Mouse (Mus musculus) gastrocnemius, postnatal 10 days (tissue): ENCODE data around the gene Ilkap. TPM values are rescaled to one million over a fixed set of nuclear protein-coding genes. Genes with fewer than 3 reads are reported as not detected.

Experiments used
- DNase-seq: peaks from one replicate; pipeline ENCODE4 v3.0.0; 2021; ENCODE audit warnings: mixed read lengths
- total RNA-seq, 2 experiments: library from RNA; stranded (reverse); gene quantifications; 2 replicates each; pipeline ENCODE4 v1.2.3; 2021

Ilkap gene
- total RNA-seq, 2 experiments from 2014 or later: 48.2 to 49.3 TPM

GRCm38 (mm10) chr1:91362113-91362512 lies 36.5 kb downstream of the Ilkap start:
- no peak for DNase-seq

DNA sequence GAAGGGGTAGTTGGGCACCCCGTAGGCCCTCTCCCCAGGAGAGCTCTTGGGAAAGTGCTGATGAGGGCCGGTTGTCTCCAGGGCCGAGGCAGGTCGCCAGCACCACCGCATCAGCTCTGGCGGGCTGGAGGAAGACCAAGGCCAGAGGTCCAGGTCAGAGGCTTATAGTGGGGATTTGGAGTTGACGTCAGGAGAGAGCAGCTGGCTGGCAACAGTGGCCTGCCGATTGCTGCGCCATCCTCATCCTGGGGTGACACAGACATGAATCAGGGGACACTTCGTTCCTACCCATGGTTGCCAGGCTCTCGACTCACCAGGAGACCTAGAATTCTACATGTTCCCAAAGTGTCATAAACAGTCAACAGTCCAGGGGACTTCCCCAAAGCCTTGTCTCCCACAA lies 42.5 kb downstream of the Ilkap start:
- no peak for DNase-seq

DNA sequence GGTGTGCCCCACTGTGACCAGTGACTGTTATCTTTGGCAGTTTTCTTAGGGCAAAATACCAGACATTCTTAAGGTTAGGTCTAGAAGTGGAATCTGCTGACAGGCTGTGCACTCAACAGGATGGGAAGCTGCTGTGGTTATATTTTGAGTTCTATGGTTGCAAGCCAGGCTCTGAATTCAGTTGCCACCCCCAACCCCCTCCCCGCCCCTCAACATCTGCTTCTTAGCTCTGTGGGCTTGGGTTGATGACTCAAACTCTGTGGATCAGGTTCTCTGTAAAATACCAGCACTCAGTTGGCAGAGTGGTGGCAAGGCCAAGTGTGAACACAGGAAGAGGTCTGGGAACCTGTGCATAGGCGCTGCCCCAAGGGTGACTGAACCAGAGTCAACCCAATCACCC lies 46.3 kb downstream of the Ilkap start:
- no peak for DNase-seq

- no peak for DNase-seq
These were observed 47.4 kb downstream of the Ilkap start for GRCm38 (mm10) chr1:91351249-91351648.

DNA sequence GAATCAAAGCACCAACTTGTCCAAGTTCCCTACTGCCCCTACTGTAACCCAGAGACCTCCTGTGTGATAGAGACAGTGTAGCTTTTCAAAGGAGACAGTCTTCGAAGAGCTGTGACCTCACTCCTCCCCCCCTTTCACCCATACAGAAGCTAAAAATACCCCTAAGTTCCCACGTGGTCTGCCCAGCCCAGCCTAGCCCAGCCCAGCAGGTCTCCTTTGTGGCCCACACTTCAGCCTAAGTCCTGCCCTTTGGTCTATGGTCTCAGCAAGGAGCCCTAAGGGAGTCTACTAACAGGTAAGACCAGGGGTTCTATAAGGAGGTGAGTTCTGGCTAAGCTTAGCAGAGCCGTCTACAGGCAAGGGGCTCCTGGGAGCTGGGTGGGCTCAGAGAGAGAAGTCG lies 47.8 kb downstream of the Ilkap start, which contains the start of gene Klhl30:
Klhl30 (plus strand) TSS at position 176 of the 400 bp plus-strand sequence.
- DNase-seq: no peak

DNA sequence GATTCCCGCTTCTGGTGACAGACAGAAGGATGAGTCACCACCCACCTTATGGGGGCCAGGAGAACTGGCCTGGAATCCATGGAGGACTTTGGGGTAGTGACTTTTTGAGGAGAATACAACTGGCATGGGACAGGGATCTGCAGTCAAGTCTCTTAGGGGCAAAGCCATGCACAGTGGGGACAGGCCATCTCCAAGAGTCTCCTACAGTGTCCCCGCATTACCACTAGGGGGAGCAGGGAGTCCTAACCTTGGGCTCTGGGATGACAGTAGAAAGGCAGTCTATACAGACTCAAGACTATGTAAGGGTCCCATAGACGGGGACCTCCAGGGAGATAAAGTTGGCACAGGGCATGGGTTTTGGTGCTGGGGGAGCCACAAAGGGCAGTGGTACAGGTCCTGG lies 51.7 kb downstream of the Ilkap start:
- DNase-seq: peak; percentile 62

- peak; percentile 54 for DNase-seq
These were observed 53.5 kb downstream of the Ilkap start for GRCm38 (mm10) chr1:91344921-91345685.

DNA sequence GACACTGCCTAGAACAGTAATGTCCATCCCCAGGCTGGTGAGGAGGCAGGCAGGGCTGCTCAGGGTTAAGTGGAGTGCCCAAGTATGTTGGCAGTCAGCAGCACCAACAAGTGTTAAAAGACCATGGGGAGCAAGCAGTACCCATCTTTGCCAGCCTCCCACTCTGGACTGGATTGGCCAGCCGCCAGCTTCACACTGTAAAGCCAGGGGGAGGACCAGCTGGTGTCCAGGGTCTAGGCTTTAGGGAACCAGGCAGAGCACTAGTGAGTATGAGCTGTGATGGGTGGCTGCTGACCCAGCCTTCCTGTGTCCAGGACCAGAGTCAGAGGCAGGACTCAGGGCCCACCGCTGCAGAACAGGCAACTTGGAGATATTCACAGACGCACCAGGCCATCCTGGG lies 54.6 kb downstream of the Ilkap start:
- DNase-seq: peak; percentile 46

DNA sequence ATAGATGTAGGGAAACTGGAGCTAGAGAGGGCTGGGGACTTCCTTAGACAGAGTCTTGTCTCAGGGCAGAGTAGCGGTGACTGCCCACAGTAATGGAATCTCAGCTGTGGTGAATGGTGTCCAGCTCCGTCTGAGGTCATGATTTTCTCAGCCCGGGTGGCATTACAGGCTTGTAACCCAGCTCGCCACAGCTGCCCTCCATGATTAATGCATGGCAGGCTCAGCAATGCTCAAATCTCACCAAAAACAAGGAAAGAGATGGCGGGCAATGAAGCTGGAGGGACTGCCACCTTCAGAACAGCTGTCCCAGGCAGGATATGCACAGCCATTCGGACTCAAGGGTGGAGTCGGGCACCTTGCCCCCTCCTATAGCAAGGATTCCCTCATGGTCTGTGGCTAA lies 61.3 kb downstream of the Ilkap start:
- no peak for DNase-seq

- DNase-seq: no peak
These were observed 65.0 kb downstream of the Ilkap start for GRCm38 (mm10) chr1:91333582-91333981.

DNA sequence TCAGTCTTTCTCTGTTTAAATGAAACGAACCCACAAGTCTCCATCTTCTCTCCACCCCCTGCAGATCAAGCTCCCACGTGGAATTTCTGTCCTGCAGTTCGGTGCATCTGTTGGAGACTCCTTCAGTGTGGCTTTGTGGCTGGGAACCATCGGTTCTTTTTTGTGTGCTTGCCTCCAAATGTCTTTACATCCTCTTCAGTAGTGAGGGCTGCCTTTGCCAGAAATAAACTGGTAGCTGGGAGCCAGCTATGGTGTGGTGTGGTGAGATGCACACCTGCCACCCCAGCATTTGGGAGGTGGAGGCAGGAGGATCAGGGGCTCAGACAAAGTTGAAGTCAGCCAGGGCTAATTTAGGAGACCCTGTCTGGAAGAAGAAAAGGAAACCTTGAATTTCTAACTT lies 66.5 kb downstream of the Ilkap start:
- DNase-seq: no peak

DNA sequence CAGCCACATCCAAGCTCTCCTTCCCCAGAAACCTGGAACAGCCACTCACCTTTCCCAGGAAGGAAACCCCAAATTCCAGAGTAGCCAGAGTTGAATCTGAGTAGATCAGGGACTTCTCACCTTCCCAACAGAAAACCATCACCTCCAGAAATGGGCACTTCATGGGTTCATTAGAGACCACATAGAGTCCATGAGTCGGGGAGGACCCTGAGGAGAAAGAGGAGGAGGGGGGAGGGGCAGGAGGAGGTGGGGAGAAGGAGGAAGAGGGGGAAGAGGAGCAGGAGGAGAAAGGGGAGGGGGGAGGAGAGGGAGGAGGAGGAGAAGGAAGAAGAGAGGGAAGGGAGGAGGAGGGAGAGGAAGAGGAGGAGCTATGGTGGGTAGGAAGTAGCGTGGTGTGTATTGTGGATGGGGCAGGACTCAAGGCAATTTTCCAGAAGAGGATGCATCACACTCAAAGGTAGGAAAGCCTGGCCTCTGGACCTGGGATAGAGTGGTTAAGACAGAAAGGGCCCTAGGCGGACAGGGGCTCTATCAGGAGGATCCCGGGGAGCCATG lies 73.0 kb downstream of the Ilkap start:
- DNase-seq: no peak

DNA sequence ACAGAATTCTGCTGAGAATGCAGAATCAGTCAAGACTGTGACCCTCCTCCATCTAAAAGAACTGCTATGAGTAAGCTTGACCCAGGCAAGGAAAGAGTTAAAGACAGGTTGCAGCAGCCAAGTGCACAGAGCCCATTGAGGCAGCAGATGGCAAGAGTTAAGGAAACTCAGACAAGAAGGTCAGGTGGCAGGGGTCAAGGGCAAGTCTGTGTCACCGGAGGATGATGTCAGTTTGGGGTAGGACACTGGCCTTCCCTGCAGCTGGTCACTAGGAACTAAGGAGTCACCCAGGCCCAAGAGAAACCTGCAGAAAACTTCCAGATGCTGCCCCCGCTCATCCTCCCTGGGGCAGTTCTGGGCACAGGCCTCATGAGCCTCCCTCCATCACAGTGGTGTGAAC lies 74.0 kb downstream of the Ilkap start:
- DNase-seq: no peak

Other genes starting within 250 kb of the Ilkap start
- gene Ramp1, start 219.0 kb downstream of the Ilkap start, total RNA-seq: 10 to 100 TPM; 43.7 to 47.1 TPM
- 10 to 100 TPM; 56.3 to 57.2 TPM for gene Ube2f, start 148.5 kb downstream of the Ilkap start, total RNA-seq
- gene Scly, start 100.5 kb downstream of the Ilkap start, total RNA-seq: 10 to 100 TPM; 11.5 to 12.4 TPM
- gene Espnl, start 76.7 kb downstream of the Ilkap start, total RNA-seq: under 1 TPM; 0.12 to 0.27 TPM
- gene Klhl30, start 47.8 kb downstream of the Ilkap start, total RNA-seq: 10 to 100 TPM; 70.3 to 75.2 TPM
- 1 to 10 TPM; 1.1 to 1.3 TPM for gene Erfe, start 32.4 kb downstream of the Ilkap start, total RNA-seq
- gene Hes6, start 15.2 kb upstream of the Ilkap start, total RNA-seq: 10 to 100 TPM; 19.8 to 21.4 TPM
- 1 to 10 TPM; 4.9 to 6.8 TPM for gene Per2, start 60.5 kb upstream of the Ilkap start, total RNA-seq
- gene Traf3ip1, start 95.8 kb upstream of the Ilkap start, total RNA-seq: 1 to 10 TPM; 3.4 to 3.8 TPM
- 10 to 100 TPM; 13.2 to 15.6 TPM for gene Asb1, start 141.7 kb upstream of the Ilkap start, total RNA-seq